8 mouse cellular contexts compared by ENCODE assay signal in genomic region chr4:156031255-156031592, GRCm38 (mm10). TPM values are rescaled to one million over a fixed set of nuclear protein-coding genes. Genes with fewer than 3 reads are reported as not detected.
DNase-seq lines count a peak whose midpoint lies in the region; ATAC-seq and TF ChIP-seq lines count a peak whose summit lies in the region.

No protein-coding gene starts in this region.

- 14% methylated on average over 7 of the region's 7 CpGs for WGBS in heart, embryonic 12.5 days
- 9% methylated on average over 7 of the region's 7 CpGs for WGBS in forebrain, embryonic 15.5 days
- 14% methylated on average over 7 of the region's 7 CpGs for WGBS in liver, embryonic 16.5 days (ENCODE audit: insufficient replicate concordance)

- H3K9me3 ChIP-seq in heart, embryonic 12.5 days (replicated peaks) = no peaks in the 10 kb centered on the region
- H3K9me3 ChIP-seq in E14TG2a.4 (ENCODE audit: low read length) = no peaks in the 10 kb centered on the region
- no peaks in the 10 kb centered on the region for H3K9me3 ChIP-seq in forebrain, embryonic 15.5 days
- no peaks in the 10 kb centered on the region for H3K9me3 ChIP-seq in liver, embryonic 16.5 days (replicated peaks; ENCODE audit: control insufficient read depth, low read length)

- peak overlapping the region; percentile 77 for H3K4me2 ChIP-seq in heart, embryonic 12.5 days
- H3K4me2 ChIP-seq in forebrain, embryonic 15.5 days (replicated peaks) = peak overlapping the region; percentile 52
- H3K4me2 ChIP-seq in liver, embryonic 16.5 days (ENCODE audit: low read depth, low read length) = peak overlapping the region; percentile 52

- no peak for TF ChIP-seq CTCF in E14TG2a.4 (conservative IDR thresholded peaks at IDR 0.05; ENCODE audit: low read length)

- intact Hi-C loops in heart, postnatal 36 days (cut with DNase I) = loop anchor here (5.0 kb wide), 3 partner anchors 69 to 166 kb away; partner anchors contain the start of genes Agrn and C1qtnf12

- H3K4me1 ChIP-seq in heart, embryonic 12.5 days (replicated peaks) = peaks cover 39% of the 10 kb centered on the region
- H3K4me1 ChIP-seq in E14TG2a.4 (replicated peaks; ENCODE audit: low read depth, low read length) = peaks cover 57% of the 10 kb centered on the region
- peaks cover 37% of the 10 kb centered on the region for H3K4me1 ChIP-seq in forebrain, embryonic 15.5 days
- peaks cover 7% of the 10 kb centered on the region; the same call in 1 of the 2 replicates for H3K4me1 ChIP-seq in liver, embryonic 16.5 days (ENCODE audit: control insufficient read depth, low read depth, low read length)

- peak overlapping the region; percentile 96 for H3K27ac ChIP-seq in heart, embryonic 12.5 days (ENCODE audit: poor library complexity, severe bottlenecking)
- peak overlapping the region; percentile 80 for H3K27ac ChIP-seq in forebrain, embryonic 15.5 days (replicated peaks)
- H3K27ac ChIP-seq in liver, embryonic 16.5 days (ENCODE audit: low read length) = peak overlapping the region; percentile 68

- DNase-seq in heart, postnatal 36 days = no peak
- DNase-seq in embryo, embryonic 11 days = no peak
- DNase-seq in spleen, postnatal 10 days (ENCODE audit: low spot score in 2 of 2) = no peak
- DNase-seq in right cerebral cortex, postnatal 36 days (ENCODE audit: low spot score in 2 of 2) = no peak

- peaks cover 24% of the 10 kb centered on the region for H3K27me3 ChIP-seq in heart, embryonic 12.5 days (replicated peaks)
- peaks cover 23% of the 10 kb centered on the region for H3K27me3 ChIP-seq in E14TG2a.4 (ENCODE audit: insufficient read depth, low read length)
- peaks cover 21% of the 10 kb centered on the region for H3K27me3 ChIP-seq in forebrain, embryonic 15.5 days
- H3K27me3 ChIP-seq in liver, embryonic 16.5 days (ENCODE audit: control insufficient read depth, insufficient read depth, low read depth, low read length) = peaks cover 21% of the 10 kb centered on the region

- H3K36me3 ChIP-seq in heart, embryonic 12.5 days = peaks cover 24% of the 10 kb centered on the region
- peaks cover 40% of the 10 kb centered on the region for H3K36me3 ChIP-seq in E14TG2a.4 (ENCODE audit: insufficient read depth, low read length)
- 0 out of 2 replicates have a peak, but pooled peaks cover 4% of the 10 kb centered on the region for H3K36me3 ChIP-seq in forebrain, embryonic 15.5 days
- H3K36me3 ChIP-seq in liver, embryonic 16.5 days (ENCODE audit: control insufficient read depth, insufficient read depth) = no peaks in the 10 kb centered on the region

- H3K4me3 ChIP-seq in heart, embryonic 12.5 days = peak overlapping the region; percentile 67
- H3K4me3 ChIP-seq in E14TG2a.4 (replicated peaks; ENCODE audit: low read length) = peak overlapping the region; percentile 81
- H3K4me3 ChIP-seq in forebrain, embryonic 15.5 days = peak overlapping the region; percentile 48
- peak overlapping the region; percentile 55 for H3K4me3 ChIP-seq in liver, embryonic 16.5 days (ENCODE audit: low read depth, low read length)

- 0 out of 2 replicates have a peak, but pooled peaks have one; percentile 17 for ATAC-seq in heart, embryonic 12.5 days (ENCODE audit: insufficient number of reproducible peaks, low FRiP score)
- ATAC-seq in forebrain, embryonic 15.5 days (replicated peaks) = 0 out of 2 replicates have a peak, but pooled peaks have one; percentile 11
- peak; percentile 22 for ATAC-seq in liver, embryonic 16.5 days (ENCODE audit: low read depth)

- peak overlapping the region; percentile 79 for H3K9ac ChIP-seq in heart, embryonic 12.5 days
- H3K9ac ChIP-seq in forebrain, embryonic 15.5 days (replicated peaks) = peak overlapping the region; percentile 51
- peak overlapping the region; percentile 35; the same call in 1 of the 2 replicates for H3K9ac ChIP-seq in liver, embryonic 16.5 days (ENCODE audit: low read depth, low read length)

RNA-seq across cellular contexts. Expression of gene Tnfrsf18, which starts 5.3 kb away (rescaled TPM):
- 1.9 and 2.1 TPM in 2 replicates for polyA plus RNA-seq in heart, embryonic 12.5 days (2016; fragmentation: Nextera tagmentation; extraction: Ambion mirVana)
- total RNA-seq in heart, postnatal 36 days (2021) = not detected
- polyA plus RNA-seq in forebrain, embryonic 15.5 days (2015; fragmentation: Nextera tagmentation; extraction: Ambion mirVana) = 0.66 and 1.5 TPM in 2 replicates
- polyA plus RNA-seq in liver, embryonic 16.5 days (2015; fragmentation: Nextera tagmentation; extraction: Ambion mirVana) = 0.58 and 0.68 TPM in 2 replicates

RNA-seq across cellular contexts. Expression of gene Tnfrsf4, which starts 17.6 kb away (rescaled TPM):
- 0.37 TPM in 1 of 2 replicates, not detected in the other for polyA plus RNA-seq in heart, embryonic 12.5 days (2016; fragmentation: Nextera tagmentation; extraction: Ambion mirVana)
- total RNA-seq in heart, postnatal 36 days (2021) = under 1 TPM; 0.27 to 0.39 TPM
- polyA plus RNA-seq in forebrain, embryonic 15.5 days (2015; fragmentation: Nextera tagmentation; extraction: Ambion mirVana) = 0.83 and 0.95 TPM in 2 replicates
- 0.22 and 0.37 TPM in 2 replicates for polyA plus RNA-seq in liver, embryonic 16.5 days (2015; fragmentation: Nextera tagmentation; extraction: Ambion mirVana)

RNA-seq across cellular contexts. Expression of gene Ttll10, which starts 28.0 kb away (rescaled TPM):
- polyA plus RNA-seq in heart, embryonic 12.5 days (2016; fragmentation: Nextera tagmentation; extraction: Ambion mirVana) = 0.14 and 0.24 TPM in 2 replicates
- not detected for total RNA-seq in heart, postnatal 36 days (2021)
- not detected in 2 replicates for polyA plus RNA-seq in forebrain, embryonic 15.5 days (2015; fragmentation: Nextera tagmentation; extraction: Ambion mirVana)
- polyA plus RNA-seq in liver, embryonic 16.5 days (2015; fragmentation: Nextera tagmentation; extraction: Ambion mirVana) = 0.29 and 0.33 TPM in 2 replicates

RNA-seq across cellular contexts. Expression of gene Sdf4, which starts 38.6 kb away (rescaled TPM):
- polyA plus RNA-seq in heart, embryonic 12.5 days (2016; fragmentation: Nextera tagmentation; extraction: Ambion mirVana) = 138 and 140 TPM in 2 replicates
- total RNA-seq in heart, postnatal 36 days (2021) = 10 to 100 TPM; 77.9 to 89.1 TPM
- 114 and 117 TPM in 2 replicates for polyA plus RNA-seq in forebrain, embryonic 15.5 days (2015; fragmentation: Nextera tagmentation; extraction: Ambion mirVana)
- polyA plus RNA-seq in liver, embryonic 16.5 days (2015; fragmentation: Nextera tagmentation; extraction: Ambion mirVana) = 73.2 and 78.7 TPM in 2 replicates

RNA-seq across cellular contexts. Expression of gene B3galt6, which starts 38.8 kb away (rescaled TPM):
- polyA plus RNA-seq in heart, embryonic 12.5 days (2016; fragmentation: Nextera tagmentation; extraction: Ambion mirVana) = 10.3 and 11.0 TPM in 2 replicates
- total RNA-seq in heart, postnatal 36 days (2021) = 1 to 10 TPM; 2.2 to 2.4 TPM
- 27.8 and 30.2 TPM in 2 replicates for polyA plus RNA-seq in forebrain, embryonic 15.5 days (2015; fragmentation: Nextera tagmentation; extraction: Ambion mirVana)
- polyA plus RNA-seq in liver, embryonic 16.5 days (2015; fragmentation: Nextera tagmentation; extraction: Ambion mirVana) = 3.3 and 3.6 TPM in 2 replicates
